Mouse (Mus musculus): Measurements from ENCODE around the gene Fgfr2. TPM values are rescaled to one million over a fixed set of nuclear protein-coding genes. Genes with fewer than 3 reads are reported as not detected.

Fgfr2 gene
- polyA plus RNA-seq, 1 experiment from 2014 or later: 93.4 TPM

DNA sequence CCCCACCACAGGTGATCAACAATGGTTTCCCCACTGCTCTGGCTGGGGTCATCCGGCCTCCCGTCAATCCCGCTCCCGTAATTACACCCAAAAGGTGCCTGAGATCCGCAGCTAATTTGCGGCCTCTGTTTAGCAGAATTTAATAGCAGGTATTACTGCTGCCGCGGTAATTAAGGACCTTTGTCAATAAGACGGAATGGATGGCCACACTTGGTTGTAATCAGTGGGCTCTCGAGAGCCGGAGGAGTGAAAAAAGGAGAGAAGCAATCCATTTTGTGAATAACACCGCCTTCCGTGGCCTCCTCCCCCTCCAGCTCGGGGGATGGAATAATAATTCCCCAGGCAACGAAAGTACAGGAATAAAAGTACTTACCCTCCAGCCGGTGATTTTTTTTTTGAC, 1479.1 kb downstream of the Fgfr2 start:
- H3K9ac ChIP-seq (ENCODE audit: low read length): no peak overlapping the region
- 2% methylated on average over 16 of the region's 16 CpGs for WGBS
- peaks cover 27% of the 10 kb centered on the region for H3K27me3 ChIP-seq (ENCODE audit: control insufficient read depth, insufficient read depth, low read length)
- H3K36me3 ChIP-seq (ENCODE audit: control insufficient read depth, insufficient read depth, low read length): no peaks in the 10 kb centered on the region
- peak overlapping the region; percentile 9 for H3K4me3 ChIP-seq (replicated peaks; ENCODE audit: low read length)
- H3K4me1 ChIP-seq (ENCODE audit: control insufficient read depth, insufficient read depth, low read length): no peaks in the 10 kb centered on the region
- peak overlapping the region; percentile 42 for H3K4me2 ChIP-seq (ENCODE audit: low read depth, low read length)
- no peak for ATAC-seq (ENCODE audit: insufficient read depth, low FRiP score)
- H3K27ac ChIP-seq (ENCODE audit: low read length): no peak overlapping the region
- no peaks in the 10 kb centered on the region for H3K9me3 ChIP-seq (replicated peaks; ENCODE audit: control insufficient read depth, low read length)

DNA sequence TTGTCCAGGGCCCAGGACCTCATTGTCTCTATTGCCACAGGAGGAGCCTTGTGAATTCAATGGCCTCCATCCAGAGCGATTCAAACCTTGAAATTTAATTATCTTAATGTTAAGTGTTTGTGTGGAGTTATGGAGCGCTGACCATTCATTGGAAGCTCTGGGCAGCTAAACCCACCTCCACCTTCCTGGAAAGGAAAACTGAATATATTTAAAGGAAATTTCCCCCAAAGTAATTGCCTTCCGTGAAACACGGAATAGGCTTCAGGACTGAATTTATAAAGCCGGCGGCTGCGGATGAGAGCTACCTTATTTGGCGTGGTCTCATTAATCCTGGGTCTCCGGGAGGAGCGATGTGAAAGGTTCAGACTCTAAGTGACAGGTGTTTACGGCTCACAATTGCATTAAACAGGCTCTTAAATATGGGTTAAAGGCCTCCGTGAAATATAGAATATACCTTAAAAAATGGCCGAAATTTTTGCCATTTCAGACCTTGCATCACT, 1479.8 kb downstream of the Fgfr2 start:
- 27% methylated on average over 13 of the region's 13 CpGs for WGBS
- Histone ChIP-seq H3K27ac (ENCODE audit: low read length) (no peak overlapping the region), H3K4me3 (replicated peaks; ENCODE audit: low read length) (no peak overlapping the region), H3K27me3 (ENCODE audit: control insufficient read depth, insufficient read depth, low read length) (peaks cover 27% of the 10 kb centered on the region), H3K9me3 (replicated peaks; ENCODE audit: control insufficient read depth, low read length) (no peaks in the 10 kb centered on the region), H3K9ac (ENCODE audit: low read length) (no peak overlapping the region), H3K4me1 (ENCODE audit: control insufficient read depth, insufficient read depth, low read length) (no peaks in the 10 kb centered on the region), H3K36me3 (ENCODE audit: control insufficient read depth, insufficient read depth, low read length) (no peaks in the 10 kb centered on the region), H3K4me2 (ENCODE audit: low read depth, low read length) (no peak overlapping the region)
- ATAC-seq (ENCODE audit: insufficient read depth, low FRiP score): no peak

DNA sequence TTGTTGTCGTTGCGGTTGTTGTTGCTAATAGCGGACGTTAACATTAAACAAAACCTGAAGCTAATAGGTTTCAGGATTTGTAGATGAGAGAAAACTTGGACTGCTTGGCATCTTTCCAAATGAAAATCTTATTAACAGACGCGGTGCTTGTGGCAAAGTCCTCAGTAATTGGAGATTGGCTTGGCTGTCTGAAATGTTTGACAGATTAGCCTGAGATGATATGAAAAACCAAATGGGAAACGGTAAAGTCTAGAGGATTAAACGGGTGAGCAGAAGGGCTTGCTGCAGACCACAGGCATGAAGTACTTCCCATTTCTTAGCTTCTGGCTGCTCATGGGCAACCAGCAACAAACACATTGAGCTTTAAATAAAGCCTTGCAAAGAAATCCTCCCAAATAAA, 1493.6 kb downstream of the Fgfr2 start:
- no peak for ATAC-seq (ENCODE audit: insufficient read depth, low FRiP score)
- Histone ChIP-seq H3K36me3 (ENCODE audit: control insufficient read depth, insufficient read depth, low read length) (no peaks in the 10 kb centered on the region), H3K27ac (ENCODE audit: low read length) (no peak overlapping the region), H3K9ac (ENCODE audit: low read length) (no peak overlapping the region), H3K27me3 (ENCODE audit: control insufficient read depth, insufficient read depth, low read length) (no peaks in the 10 kb centered on the region), H3K4me2 (ENCODE audit: low read depth, low read length) (no peak overlapping the region), H3K4me3 (replicated peaks; ENCODE audit: low read length) (no peak overlapping the region), H3K9me3 (replicated peaks; ENCODE audit: control insufficient read depth, low read length) (no peaks in the 10 kb centered on the region), H3K4me1 (ENCODE audit: control insufficient read depth, insufficient read depth, low read length) (no peaks in the 10 kb centered on the region)
- WGBS: 61% methylated on average over 8 of the region's 8 CpGs

DNA sequence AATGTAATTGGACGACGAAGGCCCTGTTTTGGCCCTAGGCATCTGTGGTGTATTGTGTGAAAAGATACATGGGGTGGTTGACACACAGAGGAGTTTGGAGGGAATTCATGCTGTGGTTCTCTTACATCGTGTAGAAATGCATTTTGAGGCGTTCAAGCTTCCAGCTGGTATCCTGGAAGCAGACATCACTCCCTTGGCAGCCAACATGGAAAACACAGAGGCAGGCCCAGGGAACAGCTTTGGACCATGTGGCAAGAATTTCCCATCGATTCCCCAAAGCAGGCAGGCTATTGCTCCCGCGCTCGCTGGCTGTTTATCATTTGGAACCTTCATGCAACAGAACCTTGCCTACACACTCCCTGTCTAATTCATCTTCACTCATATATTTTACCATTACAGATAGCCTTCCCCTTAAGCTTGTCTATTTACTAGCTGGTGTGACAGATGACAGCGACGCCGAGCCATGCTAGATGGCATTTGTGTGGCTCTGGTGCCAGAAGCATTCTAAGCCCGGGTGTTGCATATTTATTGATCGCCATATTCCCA, 1494.2 kb downstream of the Fgfr2 start:
- H3K4me3 ChIP-seq (replicated peaks; ENCODE audit: low read length): no peak overlapping the region
- ATAC-seq (ENCODE audit: insufficient read depth, low FRiP score): no peak
- no peaks in the 10 kb centered on the region for H3K4me1 ChIP-seq (ENCODE audit: control insufficient read depth, insufficient read depth, low read length)
- H3K27me3 ChIP-seq (ENCODE audit: control insufficient read depth, insufficient read depth, low read length): no peaks in the 10 kb centered on the region
- H3K9me3 ChIP-seq (replicated peaks; ENCODE audit: control insufficient read depth, low read length): no peaks in the 10 kb centered on the region
- H3K36me3 ChIP-seq (ENCODE audit: control insufficient read depth, insufficient read depth, low read length): no peaks in the 10 kb centered on the region
- no peak overlapping the region for H3K4me2 ChIP-seq (ENCODE audit: low read depth, low read length)
- no peak overlapping the region for H3K9ac ChIP-seq (ENCODE audit: low read length)
- 75% methylated on average over 13 of the region's 13 CpGs for WGBS
- H3K27ac ChIP-seq (ENCODE audit: low read length): no peak overlapping the region

GRCm38 (mm10) chr7:131628356-131628755, 1494.8 kb downstream of the Fgfr2 start:
- Histone ChIP-seq H3K4me2 (ENCODE audit: low read depth, low read length) (no peak overlapping the region), H3K9me3 (replicated peaks; ENCODE audit: control insufficient read depth, low read length) (no peaks in the 10 kb centered on the region), H3K4me1 (ENCODE audit: control insufficient read depth, insufficient read depth, low read length) (no peaks in the 10 kb centered on the region), H3K27me3 (ENCODE audit: control insufficient read depth, insufficient read depth, low read length) (no peaks in the 10 kb centered on the region), H3K36me3 (ENCODE audit: control insufficient read depth, insufficient read depth, low read length) (no peaks in the 10 kb centered on the region), H3K9ac (ENCODE audit: low read length) (no peak overlapping the region), H3K4me3 (replicated peaks; ENCODE audit: low read length) (no peak overlapping the region), H3K27ac (ENCODE audit: low read length) (no peak overlapping the region)
- no peak for ATAC-seq (ENCODE audit: insufficient read depth, low FRiP score)
- 85% methylated on average over 17 of the region's 17 CpGs for WGBS

GRCm38 (mm10) chr7:131609677-131610076, 1513.5 kb downstream of the Fgfr2 start:
- no peaks in the 10 kb centered on the region for H3K27me3 ChIP-seq (ENCODE audit: control insufficient read depth, insufficient read depth, low read length)
- H3K4me3 ChIP-seq (replicated peaks; ENCODE audit: low read length): no peak overlapping the region
- no peaks in the 10 kb centered on the region for H3K4me1 ChIP-seq (ENCODE audit: control insufficient read depth, insufficient read depth, low read length)
- H3K36me3 ChIP-seq (ENCODE audit: control insufficient read depth, insufficient read depth, low read length): no peaks in the 10 kb centered on the region
- peak; percentile 44 for ATAC-seq (ENCODE audit: insufficient read depth, low FRiP score)
- WGBS: 17% methylated on average over 7 of the region's 7 CpGs
- no peak overlapping the region for H3K9ac ChIP-seq (ENCODE audit: low read length)
- H3K4me2 ChIP-seq (ENCODE audit: low read depth, low read length): no peak overlapping the region
- no peaks in the 10 kb centered on the region for H3K9me3 ChIP-seq (replicated peaks; ENCODE audit: control insufficient read depth, low read length)
- no peak overlapping the region for H3K27ac ChIP-seq (ENCODE audit: low read length)

DNA sequence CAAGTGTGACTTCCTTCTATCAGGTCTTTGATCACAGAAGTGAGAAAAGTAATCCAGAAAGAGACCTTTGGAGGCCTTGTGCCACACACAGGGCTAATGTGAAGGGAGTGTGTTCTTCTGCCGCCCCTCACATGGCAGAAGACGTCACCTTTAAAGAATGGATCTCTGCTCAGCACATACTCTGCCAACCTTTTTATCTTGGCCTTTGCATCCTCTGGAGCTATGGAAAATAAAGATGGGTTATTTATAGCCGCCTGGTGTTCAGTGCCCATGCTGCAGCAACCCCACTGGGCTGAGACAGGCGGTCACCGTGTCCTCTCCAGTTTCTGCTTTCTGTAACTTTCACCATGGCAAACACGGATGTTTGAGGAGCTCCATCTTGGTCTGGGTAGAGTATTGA, 1515.1 kb downstream of the Fgfr2 start:
- Histone ChIP-seq H3K27me3 (ENCODE audit: control insufficient read depth, insufficient read depth, low read length) (no peaks in the 10 kb centered on the region), H3K36me3 (ENCODE audit: control insufficient read depth, insufficient read depth, low read length) (no peaks in the 10 kb centered on the region), H3K9me3 (replicated peaks; ENCODE audit: control insufficient read depth, low read length) (no peaks in the 10 kb centered on the region), H3K4me3 (replicated peaks; ENCODE audit: low read length) (no peak overlapping the region), H3K4me1 (ENCODE audit: control insufficient read depth, insufficient read depth, low read length) (no peaks in the 10 kb centered on the region), H3K4me2 (ENCODE audit: low read depth, low read length) (no peak overlapping the region), H3K27ac (ENCODE audit: low read length) (no peak overlapping the region), H3K9ac (ENCODE audit: low read length) (no peak overlapping the region)
- ATAC-seq (ENCODE audit: insufficient read depth, low FRiP score): no peak
- 86% methylated on average over 6 of the region's 6 CpGs for WGBS

- ATAC-seq (ENCODE audit: insufficient read depth, low FRiP score): no peak
- Histone ChIP-seq H3K36me3 (ENCODE audit: control insufficient read depth, insufficient read depth, low read length) (no peaks in the 10 kb centered on the region), H3K9me3 (replicated peaks; ENCODE audit: control insufficient read depth, low read length) (no peaks in the 10 kb centered on the region), H3K4me2 (ENCODE audit: low read depth, low read length) (no peak overlapping the region), H3K27me3 (ENCODE audit: control insufficient read depth, insufficient read depth, low read length) (no peaks in the 10 kb centered on the region), H3K27ac (ENCODE audit: low read length) (no peak overlapping the region), H3K4me3 (replicated peaks; ENCODE audit: low read length) (no peak overlapping the region), H3K4me1 (ENCODE audit: control insufficient read depth, insufficient read depth, low read length) (no peaks in the 10 kb centered on the region), H3K9ac (ENCODE audit: low read length) (no peak overlapping the region)
- 73% methylated on average over 4 of the region's 4 CpGs for WGBS
Measured at GRCm38 (mm10) chr7:131605481-131605880, 1517.7 kb downstream of the Fgfr2 start.

DNA sequence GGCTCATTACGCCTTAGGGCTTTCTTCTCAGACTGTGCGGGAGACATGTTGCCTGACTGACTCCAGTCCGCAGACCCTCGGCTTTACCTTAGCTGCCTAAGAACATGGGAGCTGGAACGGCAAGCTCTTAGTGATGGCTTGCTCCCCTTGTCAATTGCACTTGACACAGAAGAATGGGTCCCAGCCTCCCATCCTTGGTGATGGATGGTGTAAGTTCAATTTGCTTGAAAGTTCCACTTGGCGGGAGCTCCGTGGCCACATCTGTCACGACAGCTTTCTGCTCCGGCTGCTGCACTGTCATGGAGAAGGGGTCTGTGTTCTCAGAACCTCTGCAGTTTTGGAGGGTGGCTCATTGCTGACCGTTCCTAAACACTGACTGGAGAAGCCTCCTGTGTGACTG, 1518.2 kb downstream of the Fgfr2 start:
- H3K9me3 ChIP-seq (replicated peaks; ENCODE audit: control insufficient read depth, low read length): no peaks in the 10 kb centered on the region
- no peak overlapping the region for H3K27ac ChIP-seq (ENCODE audit: low read length)
- no peaks in the 10 kb centered on the region for H3K36me3 ChIP-seq (ENCODE audit: control insufficient read depth, insufficient read depth, low read length)
- no peak for ATAC-seq (ENCODE audit: insufficient read depth, low FRiP score)
- no peak overlapping the region for H3K4me3 ChIP-seq (replicated peaks; ENCODE audit: low read length)
- H3K9ac ChIP-seq (ENCODE audit: low read length): no peak overlapping the region
- 85% methylated on average over 10 of the region's 10 CpGs for WGBS
- no peaks in the 10 kb centered on the region for H3K27me3 ChIP-seq (ENCODE audit: control insufficient read depth, insufficient read depth, low read length)
- H3K4me1 ChIP-seq (ENCODE audit: control insufficient read depth, insufficient read depth, low read length): no peaks in the 10 kb centered on the region
- H3K4me2 ChIP-seq (ENCODE audit: low read depth, low read length): no peak overlapping the region

Measured in stomach, embryonic 16.5 days (tissue).